Mouse (Mus musculus) heart, embryonic 10.5 days (tissue): ENCODE results near the gene Rassf5. TPM values are rescaled to one million over a fixed set of nuclear protein-coding genes. Genes with fewer than 3 reads are reported as not detected.
A peak's percentile ranks its signal among the peaks of the same experiment; 100 is the strongest.

Source experiments
- DNase-seq: peaks from one replicate; pipeline ENCODE4 v3.0.0-alpha.2; 2017; ENCODE audit warnings: low spot score
- H3K27ac ChIP-seq: fragments of 300-500 bp; sonication (generic); 2 replicates; pipeline ENCODE4 v1.5.1; 2016; ENCODE audit warnings: mild to moderate bottlenecking
- H3K27me3 ChIP-seq: fragments of 300-500 bp; sonication (generic); 2 replicates; pipeline ENCODE4 v1.6.1; 2016; ENCODE audit warnings: mild to moderate bottlenecking; ENCODE audit not compliant: poor library complexity, insufficient read depth, severe bottlenecking
- H3K36me3 ChIP-seq: fragments of 300-500 bp; sonication (generic); 2 replicates; pipeline ENCODE4 v1.6.1; 2016; ENCODE audit warnings: mild to moderate bottlenecking, moderate library complexity
- H3K4me1 ChIP-seq: fragments of 300-500 bp; sonication (generic); 2 replicates; pipeline ENCODE4 v1.6.1; 2016; ENCODE audit warnings: mild to moderate bottlenecking
- H3K4me3 ChIP-seq: fragments of 300-500 bp; sonication (generic); 2 replicates; pipeline ENCODE4 v1.5.1; 2016; ENCODE audit warnings: mild to moderate bottlenecking, moderate library complexity
- H3K9me3 ChIP-seq: fragments of 300-500 bp; sonication (generic); 2 replicates; pipeline ENCODE4 v1.6.1; 2016; ENCODE audit warnings: mild to moderate bottlenecking, moderate library complexity
- WGBS: fragments of 180-500 bp; shearing (Covaris S2); methylation state at CpG from one replicate; pipeline ENCODE4 v1.1.7; 2016; 5-methylcytosine and 5-hydroxymethylcytosine counted together
- polyA plus RNA-seq: library from polyadenylated mRNA; unstranded; fragments of >200 nt; fragmentation: Nextera tagmentation; extraction: Ambion mirVana; gene quantifications from 2 replicates; pipeline ENCODE4 v1.2.1, GENCODE M21; 2016

The Rassf5 gene
- polyA plus RNA-seq, result 44.4 and 64.0 TPM in 2 replicates

DNA sequence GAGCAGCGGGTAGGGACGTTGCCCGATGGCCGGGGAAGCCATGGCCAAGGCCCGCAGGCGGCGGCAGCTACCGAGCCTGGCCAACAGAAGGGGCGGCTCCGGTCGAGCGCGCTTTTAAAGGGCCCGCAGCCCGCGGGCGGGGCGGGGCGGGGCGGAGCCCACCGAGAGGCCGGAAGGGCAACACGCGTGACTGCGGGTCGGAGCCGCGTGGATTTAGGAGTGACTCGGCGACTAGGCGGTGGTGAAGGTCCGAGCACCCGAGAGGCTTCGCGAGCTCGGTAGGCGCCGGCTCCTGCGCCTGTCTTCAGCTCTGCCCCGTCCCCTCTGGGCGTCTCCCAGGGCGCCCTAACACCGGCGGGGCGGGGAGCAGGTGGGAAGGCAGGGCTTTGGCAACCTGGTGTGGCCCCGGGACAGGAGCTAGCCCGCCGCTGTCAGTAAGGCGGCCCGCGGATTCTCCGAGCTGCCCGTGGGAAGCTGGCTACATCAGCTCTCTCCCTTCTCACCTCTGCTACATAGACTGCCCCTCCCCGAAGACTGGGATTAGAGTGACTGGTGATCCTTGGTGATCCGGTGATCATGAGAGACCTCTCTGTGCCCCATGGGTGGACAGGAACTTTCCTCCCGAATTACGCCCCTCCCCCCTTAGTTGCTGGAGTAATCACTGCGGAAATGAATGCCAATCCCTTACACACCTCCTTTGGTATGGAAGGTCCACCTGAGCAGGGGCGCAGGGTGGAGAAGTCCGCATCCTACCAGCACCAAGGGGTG lies at the start of gene Rassf5:
Gene Rassf5, minus strand, starts transcription at position 170 of the 768 bp plus-strand sequence.
- Histone ChIP-seq H3K4me1 (peaks cover 62% of the 10 kb centered on the region), H3K36me3 (no peaks in the 10 kb centered on the region)
- WGBS, result under 1% methylated on average over 56 of the region's 60 CpGs

GRCm38 (mm10) chr1:131293922-131294250 lies 48.8 kb upstream of the Rassf5 start:
- Histone ChIP-seq H3K4me1 (peaks cover 30% of the 10 kb centered on the region), H3K4me3 (no peak overlapping the region), H3K9me3 (no peaks in the 10 kb centered on the region), H3K27me3 (no peaks in the 10 kb centered on the region), H3K27ac (no peak overlapping the region), H3K36me3 (peaks cover 68% of the 10 kb centered on the region)
- DNase-seq, result no peak
- WGBS, result 90% methylated on average over 2 of the region's 2 CpGs

More for the DNA sequence above, at the start of gene Rassf5:
- H3K4me3 ChIP-seq, result peak within 1 kb of the TSS; percentile 79
- peak; percentile 85 for DNase-seq
- H3K27me3 ChIP-seq, result peaks cover 54% of the 10 kb centered on the region; the same call in 1 of the 2 replicates
- H3K9me3 ChIP-seq, result no peaks in the 10 kb centered on the region
- peak within 1 kb of the TSS; percentile 85 for H3K27ac ChIP-seq

DNA sequence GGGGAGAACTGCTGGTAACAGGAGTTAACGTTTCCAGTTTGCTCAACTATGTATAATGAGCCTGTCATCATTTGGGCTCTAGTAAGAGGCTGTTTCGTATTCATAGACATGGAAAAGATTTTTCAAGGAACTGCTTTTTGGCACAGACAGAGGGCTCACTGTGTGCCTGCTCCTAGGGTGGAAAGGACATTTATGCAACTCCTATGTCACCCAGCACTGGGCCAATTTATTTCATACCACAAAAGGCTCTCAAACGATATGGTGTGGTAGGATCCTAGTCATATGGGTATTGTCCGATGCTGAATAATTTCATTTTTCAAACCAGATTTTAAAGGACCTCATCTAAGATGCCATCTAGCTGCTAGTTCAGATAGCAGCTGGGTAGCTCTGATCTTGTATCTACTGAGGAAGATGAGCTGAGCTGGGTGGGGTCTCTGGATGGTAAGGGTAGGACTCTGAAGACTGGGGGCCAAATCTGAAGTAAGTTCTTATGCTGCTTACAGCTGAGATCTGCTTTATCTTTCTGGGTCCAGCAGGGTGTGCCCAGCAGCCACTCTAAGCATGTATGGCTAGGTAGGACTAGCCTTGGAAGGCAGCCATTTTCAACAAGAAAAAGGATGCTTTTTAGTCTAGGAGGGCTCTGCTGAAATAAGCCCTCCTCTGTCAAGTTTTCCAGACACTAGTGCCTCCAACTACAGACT lies 48.3 kb upstream of the Rassf5 start:
- 94% methylated on average over 4 of the region's 4 CpGs for WGBS
- Histone ChIP-seq H3K9me3 (no peaks in the 10 kb centered on the region), H3K36me3 (peaks cover 65% of the 10 kb centered on the region)

GRCm38 (mm10) chr1:131290648-131291047 lies 45.6 kb upstream of the Rassf5 start:
- peaks cover 56% of the 10 kb centered on the region for H3K36me3 ChIP-seq

More for the DNA sequence above, 48.3 kb upstream of the Rassf5 start:
- DNase-seq, result no peak
- H3K4me1 ChIP-seq, result peaks cover 30% of the 10 kb centered on the region
- H3K27ac ChIP-seq, result no peak overlapping the region
- H3K27me3 ChIP-seq, result no peaks in the 10 kb centered on the region
- no peak overlapping the region for H3K4me3 ChIP-seq

GRCm38 (mm10) chr1:131288938-131289337 lies 43.9 kb upstream of the Rassf5 start:
- WGBS, result 85% methylated on average over 6 of the region's 6 CpGs
- no peaks in the 10 kb centered on the region for H3K9me3 ChIP-seq
- H3K4me3 ChIP-seq, result no peak overlapping the region
- H3K36me3 ChIP-seq, result peaks cover 48% of the 10 kb centered on the region
- H3K27me3 ChIP-seq, result no peaks in the 10 kb centered on the region
- no peak overlapping the region for H3K27ac ChIP-seq
- no peak for DNase-seq
- peaks cover 13% of the 10 kb centered on the region for H3K4me1 ChIP-seq

More at GRCm38 (mm10) chr1:131290648-131291047, 45.6 kb upstream of the Rassf5 start:
- Histone ChIP-seq H3K4me1 (peaks cover 20% of the 10 kb centered on the region), H3K4me3 (no peak overlapping the region), H3K27ac (no peak overlapping the region), H3K27me3 (no peaks in the 10 kb centered on the region), H3K9me3 (no peaks in the 10 kb centered on the region)
- DNase-seq, result no peak
- WGBS, result 43% methylated on average over 2 of the region's 2 CpGs

DNA sequence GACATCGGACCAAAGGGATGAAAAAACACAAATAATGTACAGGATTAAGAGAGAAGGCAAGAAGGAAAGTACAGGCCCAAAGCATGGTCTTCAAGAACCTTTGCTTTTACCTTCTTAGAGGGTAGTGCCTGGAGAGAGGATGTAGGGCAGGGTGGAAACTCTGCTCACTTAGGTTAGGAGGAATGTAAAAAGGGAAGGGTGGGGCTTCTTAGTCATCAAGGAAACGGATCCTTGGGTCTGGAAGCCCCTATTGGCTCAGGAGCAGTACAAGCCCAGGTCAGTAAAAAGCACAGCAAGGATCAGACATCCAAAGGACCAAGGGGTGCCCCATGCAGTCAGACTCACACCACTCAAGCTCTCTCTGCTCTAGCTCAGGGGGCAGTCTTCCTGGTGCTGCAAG lies 42.2 kb upstream of the Rassf5 start:
- H3K27ac ChIP-seq, result peak overlapping the region; percentile 52; the same call in 1 of the 2 replicates
- no peak overlapping the region for H3K4me3 ChIP-seq
- WGBS, result 49% methylated on average over 2 of the region's 2 CpGs
- H3K4me1 ChIP-seq, result peaks cover 16% of the 10 kb centered on the region
- H3K36me3 ChIP-seq, result peaks cover 38% of the 10 kb centered on the region
- DNase-seq, result no peak
- no peaks in the 10 kb centered on the region for H3K27me3 ChIP-seq
- H3K9me3 ChIP-seq, result no peaks in the 10 kb centered on the region

DNA sequence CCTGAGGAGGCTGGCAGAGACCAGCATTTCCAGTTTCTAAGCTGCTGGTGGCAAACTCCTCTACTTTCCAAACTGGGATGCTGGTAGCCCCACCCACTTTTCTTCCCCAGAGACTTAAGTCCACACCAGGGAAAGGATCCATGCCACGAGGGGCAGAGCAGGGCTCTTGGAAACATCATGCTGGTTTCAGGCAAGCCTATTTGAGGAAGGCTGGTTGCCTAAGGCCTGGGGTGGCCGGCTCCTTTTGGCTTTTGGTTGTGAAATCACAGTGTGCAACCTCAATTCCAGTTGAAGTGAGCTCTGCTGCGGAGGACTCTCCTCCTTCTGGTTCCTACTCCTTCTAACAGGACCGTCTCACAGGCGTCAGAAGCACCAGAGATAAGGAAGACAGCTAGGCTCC lies 41.7 kb upstream of the Rassf5 start:
- Histone ChIP-seq H3K9me3 (no peaks in the 10 kb centered on the region), H3K36me3 (peaks cover 33% of the 10 kb centered on the region), H3K4me1 (peaks cover 18% of the 10 kb centered on the region), H3K27me3 (no peaks in the 10 kb centered on the region), H3K4me3 (no peak overlapping the region), H3K27ac (no peak overlapping the region)
- no peak for DNase-seq
- WGBS, result 36% methylated on average over 5 of the region's 5 CpGs

GRCm38 (mm10) chr1:131284616-131285015 lies 39.6 kb upstream of the Rassf5 start:
- peaks cover 31% of the 10 kb centered on the region for H3K4me1 ChIP-seq
- no peak overlapping the region for H3K27ac ChIP-seq
- no peaks in the 10 kb centered on the region for H3K9me3 ChIP-seq
- WGBS, result 81% methylated on average over 4 of the region's 4 CpGs
- H3K27me3 ChIP-seq, result no peaks in the 10 kb centered on the region
- peaks cover 21% of the 10 kb centered on the region for H3K36me3 ChIP-seq
- no peak for DNase-seq
- H3K4me3 ChIP-seq, result no peak overlapping the region

- H3K4me3 ChIP-seq, result no peak overlapping the region
- no peaks in the 10 kb centered on the region for H3K27me3 ChIP-seq
- H3K9me3 ChIP-seq, result no peaks in the 10 kb centered on the region
- WGBS, result 79% methylated on average over 1 of the region's 1 CpGs
- no peak overlapping the region for H3K27ac ChIP-seq
- H3K4me1 ChIP-seq, result peaks cover 35% of the 10 kb centered on the region
- DNase-seq, result no peak
- H3K36me3 ChIP-seq, result peaks cover 17% of the 10 kb centered on the region
Observed at GRCm38 (mm10) chr1:131284167-131284566, 39.1 kb upstream of the Rassf5 start.

DNA sequence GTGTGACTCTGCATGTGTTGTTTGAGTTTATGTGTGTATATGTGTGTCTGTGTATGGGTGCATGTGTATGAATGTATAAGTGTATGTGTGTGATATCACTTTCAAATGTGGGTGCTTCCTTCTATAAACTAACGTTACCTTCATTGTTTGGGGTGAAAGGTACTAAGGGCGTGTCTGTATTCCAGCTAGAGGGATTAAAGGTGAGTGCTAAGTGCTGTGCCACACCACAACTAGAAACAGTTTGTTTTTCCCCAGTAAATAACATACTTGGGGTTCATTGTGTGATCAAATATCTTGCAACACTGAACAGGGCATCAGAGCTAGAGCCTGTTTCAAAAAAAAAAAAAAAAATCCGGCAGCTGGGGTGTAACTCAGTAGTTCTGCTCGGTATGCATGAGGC lies 36.7 kb upstream of the Rassf5 start:
- 67% methylated on average over 4 of the region's 4 CpGs for WGBS
- Histone ChIP-seq H3K36me3 (peaks cover 8% of the 10 kb centered on the region; the same call in 1 of the 2 replicates), H3K27me3 (no peaks in the 10 kb centered on the region), H3K9me3 (no peaks in the 10 kb centered on the region), H3K4me3 (no peak overlapping the region), H3K4me1 (peaks cover 36% of the 10 kb centered on the region), H3K27ac (no peak overlapping the region)
- no peak for DNase-seq

GRCm38 (mm10) chr1:131280280-131280679 lies 35.2 kb upstream of the Rassf5 start:
- Histone ChIP-seq H3K27me3 (no peaks in the 10 kb centered on the region), H3K9me3 (no peaks in the 10 kb centered on the region), H3K27ac (no peak overlapping the region), H3K4me1 (peaks cover 47% of the 10 kb centered on the region), H3K36me3 (no peaks in the 10 kb centered on the region), H3K4me3 (no peak overlapping the region)
- WGBS, result 28% methylated on average over 3 of the region's 3 CpGs
- DNase-seq, result no peak

DNA sequence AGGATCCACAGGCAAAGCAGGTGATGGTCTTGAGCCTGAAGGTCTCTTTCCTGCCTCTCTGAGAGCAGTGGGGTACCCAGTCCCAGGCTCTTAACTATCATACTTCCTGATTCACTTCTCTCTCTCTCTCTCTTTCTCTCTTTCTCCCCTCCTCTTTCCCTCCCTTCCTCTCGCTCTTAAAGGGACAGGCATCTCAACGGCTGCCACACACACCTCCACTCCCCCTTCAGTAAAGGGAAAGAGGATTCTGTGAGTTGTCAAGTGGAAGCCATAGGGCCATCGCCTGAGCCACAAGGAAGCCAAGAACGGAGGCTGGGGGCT lies 34.4 kb upstream of the Rassf5 start, which contains the start of gene Ikbke:
Gene Ikbke, minus strand, starts transcription at position 151 of the 321 bp plus-strand sequence.
- no peaks in the 10 kb centered on the region for H3K27me3 ChIP-seq
- H3K9me3 ChIP-seq, result no peaks in the 10 kb centered on the region
- peak within 1 kb of the TSS; percentile 79 for H3K27ac ChIP-seq
- WGBS, result 45% methylated on average over 4 of the region's 4 CpGs
- DNase-seq, result no peak
- peak within 1 kb of the TSS; percentile 41 for H3K4me3 ChIP-seq
- H3K4me1 ChIP-seq, result peaks cover 56% of the 10 kb centered on the region
- H3K36me3 ChIP-seq, result no peaks in the 10 kb centered on the region
